In the genomic region with DNA sequence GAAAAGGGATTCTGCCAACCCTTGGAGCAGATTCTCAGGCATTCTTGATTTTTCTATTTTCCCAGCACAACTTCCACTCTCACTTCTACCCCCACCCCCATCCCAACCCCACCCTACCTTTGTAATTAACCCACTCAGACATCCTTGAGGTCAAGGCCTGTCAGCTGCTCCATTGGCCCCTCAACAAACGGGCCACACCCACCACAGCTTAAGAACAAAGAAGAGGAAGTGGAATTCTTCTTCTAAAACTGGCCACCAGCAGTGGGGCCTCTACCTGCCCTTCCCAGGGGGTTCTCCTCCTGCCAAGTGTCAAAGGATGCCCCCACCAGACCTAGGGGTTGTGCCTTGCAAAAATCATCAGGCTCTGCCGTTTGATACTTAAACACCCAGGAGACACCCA, we compare ENCODE assay signal across 26 mouse cellular contexts. TPM values are rescaled to one million over a fixed set of nuclear protein-coding genes. Genes with fewer than 3 reads are reported as not detected.
DNase-seq lines count a peak whose midpoint lies in the region; ATAC-seq and TF ChIP-seq lines count a peak whose summit lies in the region.
"Had no signal": no experiment of that assay in that cellular context is flagged by ENCODE, and none has a peak within 500 bp of the region (broad histone marks: within the 10 kb centered on the region; RNA-seq: fewer than 3 reads in every experiment).

No protein-coding gene starts in this region.

- DNase-seq in hindbrain, embryonic 11.5 days (ENCODE audit: low spot score), result no peak
- DNase-seq in A20 (ENCODE audit: low read depth, low spot score) (peak; percentile 54), ZHBTc4 (ENCODE audit: low read depth, low spot score) (peak; percentile 79)
- DNase-seq in right cerebral cortex, adult 2 months (ENCODE audit: low spot score in 2 of 2), result no peak
- no peak for DNase-seq in thymus, postnatal 36 days
- DNase-seq in retina, embryonic 14.5 days (ENCODE audit: low spot score), result no peak
- DNase-seq: adrenal gland, postnatal 25 days; cerebellum, adult 8-10 months; cerebellum, postnatal 36 days; heart, adult 2 months; kidney, postnatal 25 days; layer of hippocampus, postnatal 36 days; lung, adult 18-20 months; lung, postnatal 14 days; thymus, adult 2 months had no signal

- no peak overlapping the region for H3K27ac ChIP-seq in hindbrain, embryonic 11.5 days (ENCODE audit: low read depth, low read length)
- H3K27ac ChIP-seq in hindbrain, embryonic 16.5 days (ENCODE audit: low read depth, low read length), result no peak overlapping the region
- H3K27ac ChIP-seq: forebrain, embryonic 15.5 days; heart, adult 2 months; heart, embryonic 13.5 days; hindbrain, embryonic 15.5 days; layer of hippocampus, adult 2 months; limb, embryonic 12.5 days; liver, embryonic 12.5 days; stomach, postnatal 0 days had no signal

- H3K4me3 ChIP-seq in hindbrain, embryonic 11.5 days (ENCODE audit: low read depth, low read length), result no peak overlapping the region
- no peak overlapping the region for H3K4me3 ChIP-seq in hindbrain, embryonic 16.5 days (ENCODE audit: low read length)
- H3K4me3 ChIP-seq in E14TG2a.4 (replicated peaks; ENCODE audit: low read length), result peak overlapping the region; percentile 29; the same call in 1 of the 2 replicates
- H3K4me3 ChIP-seq: forebrain, embryonic 15.5 days; heart, adult 2 months; heart, embryonic 13.5 days; hindbrain, embryonic 15.5 days; layer of hippocampus, adult 2 months; limb, embryonic 12.5 days; liver, embryonic 12.5 days had no signal

- H3K36me3 ChIP-seq in hindbrain, embryonic 11.5 days (ENCODE audit: control insufficient read depth, insufficient read depth, low read length), result no peaks in the 10 kb centered on the region
- no peaks in the 10 kb centered on the region; the same call in 1 of the 2 replicates for H3K36me3 ChIP-seq in hindbrain, embryonic 16.5 days (ENCODE audit: control insufficient read depth, insufficient read depth, low read length)
- no peaks in the 10 kb centered on the region for H3K36me3 ChIP-seq in E14TG2a.4 (ENCODE audit: insufficient read depth, low read length)
- H3K36me3 ChIP-seq: G1E; hindbrain, embryonic 15.5 days; liver, embryonic 12.5 days had no signal

- H3K9me3 ChIP-seq in hindbrain, embryonic 11.5 days (ENCODE audit: control insufficient read depth, low read length), result no peaks in the 10 kb centered on the region
- no peaks in the 10 kb centered on the region for H3K9me3 ChIP-seq in hindbrain, embryonic 16.5 days (ENCODE audit: control insufficient read depth, low read length)
- H3K9me3 ChIP-seq in E14TG2a.4 (ENCODE audit: low read length), result no peaks in the 10 kb centered on the region
- H3K9me3 ChIP-seq: forebrain, embryonic 15.5 days; heart, embryonic 13.5 days; hindbrain, embryonic 15.5 days; limb, embryonic 12.5 days; liver, embryonic 12.5 days had no signal

- no peaks in the 10 kb centered on the region for H3K27me3 ChIP-seq in hindbrain, embryonic 11.5 days (ENCODE audit: control insufficient read depth, insufficient read depth, low read length)
- no peaks in the 10 kb centered on the region for H3K27me3 ChIP-seq in hindbrain, embryonic 16.5 days (replicated peaks; ENCODE audit: control insufficient read depth, insufficient read depth, low read length)
- no peaks in the 10 kb centered on the region for H3K27me3 ChIP-seq in E14TG2a.4 (ENCODE audit: insufficient read depth, low read length)
- H3K27me3 ChIP-seq: forebrain, embryonic 15.5 days; heart, embryonic 13.5 days; hindbrain, embryonic 15.5 days; limb, embryonic 12.5 days; liver, embryonic 12.5 days had no signal

- ATAC-seq in hindbrain, embryonic 11.5 days (ENCODE audit: low FRiP score), result no peak
- ATAC-seq in hindbrain, embryonic 16.5 days, result no peak
- ATAC-seq: forebrain, embryonic 15.5 days; intestine, postnatal 0 days; liver, embryonic 12.5 days had no signal

- no peak overlapping the region for H3K4me2 ChIP-seq in hindbrain, embryonic 11.5 days (replicated peaks; ENCODE audit: low read depth, low read length)
- no peak overlapping the region for H3K4me2 ChIP-seq in hindbrain, embryonic 16.5 days (ENCODE audit: low read length)
- H3K4me2 ChIP-seq: forebrain, embryonic 15.5 days; heart, embryonic 13.5 days; hindbrain, embryonic 15.5 days; limb, embryonic 12.5 days; liver, embryonic 12.5 days had no signal

- 48% methylated on average over 2 of the region's 2 CpGs for WGBS in hindbrain, embryonic 11.5 days
- WGBS in hindbrain, embryonic 16.5 days, result 45% methylated on average over 2 of the region's 2 CpGs

- H3K9ac ChIP-seq in hindbrain, embryonic 11.5 days (ENCODE audit: low read depth, low read length), result peak overlapping the region; percentile 5; the same call in 1 of the 2 replicates
- no peak overlapping the region for H3K9ac ChIP-seq in hindbrain, embryonic 16.5 days (ENCODE audit: low read depth, low read length)
- H3K9ac ChIP-seq: forebrain, embryonic 15.5 days; heart, embryonic 13.5 days; hindbrain, embryonic 15.5 days; limb, embryonic 12.5 days; liver, embryonic 12.5 days had no signal

- TF ChIP-seq CTCF in E14TG2a.4 (conservative IDR thresholded peaks at IDR 0.05; ENCODE audit: low read length), result no peak

- no peaks in the 10 kb centered on the region for H3K4me1 ChIP-seq in hindbrain, embryonic 11.5 days (replicated peaks; ENCODE audit: control insufficient read depth, insufficient read depth, low read length)
- peaks cover 10% of the 10 kb centered on the region; the same call in 1 of the 2 replicates for H3K4me1 ChIP-seq in hindbrain, embryonic 16.5 days (ENCODE audit: control insufficient read depth, insufficient read depth, low read depth, low read length)
- H3K4me1 ChIP-seq in E14TG2a.4 (replicated peaks; ENCODE audit: low read depth, low read length), result peaks cover 93% of the 10 kb centered on the region
- H3K4me1 ChIP-seq: liver, embryonic 12.5 days had no signal

RNA-seq across cellular contexts. Expression of gene Pde9a, which starts 37.0 kb away (rescaled TPM):
- 27.9 and 29.0 TPM in 2 replicates for polyA plus RNA-seq in hindbrain, embryonic 11.5 days (2014; fragmentation: Nextera tagmentation; extraction: Ambion mirVana)
- 30.3 and 34.4 TPM in 2 replicates for polyA plus RNA-seq in hindbrain, embryonic 16.5 days (2015; fragmentation: Nextera tagmentation; extraction: Ambion mirVana)
- polyA plus RNA-seq: G1E had no signal

Comparison
In these comparisons a context has a peak if more than half of its experiments do, and no peak if none do; other contexts are left out.
1. DNase-seq: peak in A20 (single experiment) and ZHBTc4 (single experiment); none in hindbrain, embryonic 11.5 days (single experiment), right cerebral cortex, adult 2 months (0 of 2), thymus, postnatal 36 days (0 of 2) and retina, embryonic 14.5 days (single experiment).